Mouse (Mus musculus) kidney, postnatal 36 days (tissue): ENCODE results near the gene Ipo4.

ENCODE experiments used
- DNase-seq, 2 experiments: peaks; one replicate each; pipeline ENCODE4 v3.0.0; 2021 to 2022; ENCODE audit warnings: mixed read lengths in 2 of 2

The Ipo4 gene

DNA sequence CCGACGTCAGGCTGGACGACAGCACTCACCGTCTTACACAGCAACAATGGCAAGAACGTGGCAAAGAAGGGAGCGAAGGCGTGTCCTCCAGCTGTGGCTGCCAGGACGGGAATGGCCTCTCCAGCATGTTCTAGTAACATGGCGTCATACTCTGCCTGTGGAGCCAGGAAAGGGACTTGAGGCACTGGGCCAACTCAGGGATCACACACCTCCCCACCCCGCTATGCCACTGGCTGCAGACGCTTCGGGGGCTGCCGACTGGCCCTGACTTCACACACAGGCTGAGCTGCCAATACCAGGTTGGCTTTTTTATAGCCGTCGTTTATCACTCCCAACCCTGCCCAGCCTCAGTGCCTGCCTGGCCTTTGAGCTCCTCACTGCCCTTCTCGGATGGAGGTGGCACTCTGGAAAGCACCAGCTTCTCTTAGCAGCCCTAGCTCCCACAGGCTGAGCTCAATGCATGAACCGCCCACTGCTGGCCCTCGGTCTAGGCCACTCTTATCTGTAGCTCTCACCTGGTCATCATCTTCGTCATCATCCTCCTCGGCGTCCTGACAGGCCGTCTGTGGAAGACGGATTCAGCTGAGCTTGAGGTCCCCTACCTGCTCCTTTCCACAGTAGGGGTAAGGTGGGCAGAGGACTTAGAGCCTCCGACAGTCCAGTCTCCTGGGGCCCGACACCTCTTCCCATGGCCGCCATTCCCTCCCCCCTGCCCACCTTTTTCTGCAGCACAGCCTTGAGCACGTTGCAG is 7.5 kb downstream of the Ipo4 start:
- no peak for DNase-seq

DNA sequence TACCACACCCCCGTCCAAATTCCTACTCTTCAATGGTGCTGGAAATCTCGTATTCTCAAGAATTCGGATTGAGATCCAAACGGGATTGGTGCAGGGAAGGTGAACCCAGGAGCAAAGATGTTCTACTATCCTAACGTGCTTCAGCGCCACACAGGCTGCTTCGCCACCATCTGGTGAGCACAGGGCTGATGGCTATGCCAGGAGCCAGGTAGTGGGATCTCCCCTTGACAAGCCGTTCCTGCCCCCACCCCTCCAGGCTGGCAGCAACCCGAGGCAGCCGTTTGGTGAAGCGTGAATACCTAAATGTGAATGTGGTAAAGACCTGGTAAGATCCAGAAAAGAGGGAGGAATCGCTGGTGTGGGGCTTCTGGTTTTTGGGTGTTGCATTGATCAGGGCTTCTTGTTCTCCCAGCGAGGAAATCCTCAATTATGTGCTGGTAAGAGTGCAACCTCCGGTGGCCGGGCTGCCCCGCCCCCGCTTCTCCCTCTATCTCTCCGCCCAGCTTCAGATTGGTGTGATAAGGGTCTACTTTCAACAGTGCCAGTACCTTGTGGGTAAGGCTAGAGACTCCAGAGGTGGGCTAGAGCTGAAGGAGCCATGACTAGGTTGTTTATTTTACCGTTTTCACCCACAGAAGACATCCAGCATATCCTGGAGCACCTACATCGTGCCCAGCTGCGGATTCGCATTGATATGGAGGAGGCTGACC is 17.1 kb downstream of the Ipo4 start:
- DNase-seq, result no peak

DNA sequence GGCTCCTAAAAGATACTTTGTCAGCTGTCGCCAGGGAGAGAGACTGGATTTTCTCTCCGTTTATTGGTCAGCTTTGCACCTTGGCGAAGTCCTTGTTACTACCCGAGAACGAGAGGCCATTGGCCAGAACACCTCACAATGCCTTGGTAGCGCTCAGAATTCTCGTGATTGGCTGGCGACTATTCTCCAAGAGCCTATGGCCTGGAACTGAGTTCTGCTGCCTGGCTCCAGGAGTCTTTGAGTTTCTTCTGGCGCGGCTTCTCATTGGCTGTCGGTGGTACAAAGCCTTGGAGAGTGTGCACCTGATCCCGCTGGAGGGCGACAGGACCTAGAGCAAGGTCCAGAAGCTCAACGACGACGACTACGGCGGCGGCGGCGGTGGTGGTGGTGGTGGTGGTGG is 17.9 kb downstream of the Ipo4 start, which contains the start of gene Rec8:
Gene Rec8, plus strand, starts transcription at position 216 of the 400 bp plus-strand sequence.
- peak; percentile 51 to 64 for DNase-seq

DNA sequence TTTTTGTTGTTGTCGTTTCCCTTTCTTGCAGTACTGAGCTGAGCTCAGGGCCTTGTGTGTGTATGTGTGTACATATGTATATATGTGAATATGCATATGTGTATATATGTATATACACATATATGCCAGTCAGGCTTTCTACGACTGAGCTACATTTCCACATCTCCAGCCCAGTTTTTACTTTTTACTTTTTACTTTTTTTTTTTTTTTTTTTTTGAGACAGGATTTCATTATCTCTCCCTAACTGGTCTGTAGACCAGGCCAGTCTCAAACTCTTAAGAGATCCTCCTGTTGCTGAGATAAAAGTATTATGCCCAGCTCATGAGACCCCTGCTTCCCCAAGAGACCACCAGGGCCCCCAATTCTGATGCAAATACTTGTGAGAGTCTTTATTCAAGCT is 18.9 kb downstream of the Ipo4 start:
- DNase-seq, result no peak

DNA sequence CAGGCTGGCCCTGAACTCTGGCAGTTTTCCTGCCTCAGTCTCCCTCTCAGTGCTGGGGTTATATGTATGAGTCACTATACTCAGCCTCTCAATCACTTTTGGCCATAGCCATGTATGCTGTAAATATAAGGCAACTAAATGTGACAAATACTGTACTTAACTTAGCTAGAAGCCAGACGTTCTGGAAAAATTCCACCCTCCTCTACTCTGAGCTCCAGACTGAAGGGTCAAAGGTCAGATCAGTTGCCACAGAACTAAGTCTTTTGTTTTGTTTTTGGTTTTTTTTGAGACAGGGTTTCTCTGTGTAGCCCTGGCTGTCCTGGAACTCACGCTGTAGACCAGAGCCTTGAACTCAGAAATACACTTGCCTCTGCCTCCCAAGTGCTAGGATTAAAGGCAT is 19.9 kb downstream of the Ipo4 start:
- no peak for DNase-seq

DNA sequence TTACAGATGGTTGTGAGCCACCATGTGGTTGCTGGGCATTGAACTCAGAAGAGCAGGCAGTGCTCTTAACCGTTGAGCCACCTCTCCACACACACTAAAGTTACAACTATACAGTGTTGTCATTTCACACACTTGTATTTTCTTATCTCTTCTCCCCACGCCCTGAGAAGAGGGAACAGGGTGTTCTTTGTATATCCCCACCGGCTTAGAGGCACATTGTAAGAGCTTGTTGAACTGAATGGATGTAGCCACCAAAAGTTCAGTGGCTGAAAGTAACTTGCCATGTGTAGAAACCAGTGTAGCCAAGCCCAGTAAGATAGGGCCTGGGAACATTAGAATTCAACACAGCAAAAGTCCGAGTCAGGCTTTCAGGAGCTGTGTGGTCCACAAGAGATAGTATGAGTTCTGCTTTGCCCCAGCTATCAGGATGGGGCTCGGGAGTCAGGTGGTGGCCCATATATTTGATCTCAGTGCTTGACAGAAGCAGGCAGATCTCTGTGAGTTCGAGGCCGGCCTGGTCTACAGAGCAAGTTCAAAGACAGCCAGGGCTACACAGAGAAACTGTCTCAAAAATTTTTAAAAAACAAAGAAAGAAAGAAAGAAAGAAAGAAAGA is 21.1 kb downstream of the Ipo4 start:
- DNase-seq, result no peak

DNA sequence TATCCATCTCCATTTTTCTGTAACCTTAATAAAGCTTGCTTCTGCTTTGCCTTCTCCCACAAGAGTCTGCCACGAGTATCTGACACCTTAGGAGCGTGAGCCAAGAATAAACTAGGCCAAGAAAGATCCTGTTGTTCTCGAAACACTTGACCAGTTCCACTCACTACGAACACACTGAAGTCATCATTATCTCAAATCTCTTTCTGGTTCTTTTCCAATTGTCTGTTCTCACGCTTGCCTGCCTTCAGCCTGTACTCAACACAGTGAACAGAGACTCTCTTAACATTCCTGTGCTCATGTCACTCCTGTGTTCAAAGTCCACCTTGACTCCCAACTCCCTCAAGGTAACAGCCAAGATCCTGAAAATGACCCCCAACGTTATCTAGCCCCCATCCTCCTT is 22.4 kb downstream of the Ipo4 start:
- peak; percentile 19 to 29 for DNase-seq

DNA sequence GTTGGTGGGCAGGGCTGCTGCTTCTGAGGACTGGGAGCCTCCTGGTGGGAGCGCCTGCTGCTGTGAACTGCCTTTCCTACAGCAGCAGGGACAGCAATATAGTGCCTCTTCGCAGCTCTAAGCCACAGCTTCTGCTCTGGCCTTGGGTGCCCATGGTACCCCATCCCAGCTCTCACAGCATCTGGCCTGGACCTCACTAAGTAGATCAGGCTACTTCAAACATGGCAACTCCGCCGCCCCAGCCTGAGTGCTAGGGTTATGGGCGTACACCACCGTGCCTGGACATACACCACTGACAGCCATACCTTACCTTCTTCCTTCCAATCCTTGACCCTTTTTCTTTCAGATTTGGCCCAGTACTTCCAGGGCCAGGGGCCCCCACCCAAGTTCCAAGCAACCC is 27.4 kb downstream of the Ipo4 start:
- DNase-seq, result no peak

DNA sequence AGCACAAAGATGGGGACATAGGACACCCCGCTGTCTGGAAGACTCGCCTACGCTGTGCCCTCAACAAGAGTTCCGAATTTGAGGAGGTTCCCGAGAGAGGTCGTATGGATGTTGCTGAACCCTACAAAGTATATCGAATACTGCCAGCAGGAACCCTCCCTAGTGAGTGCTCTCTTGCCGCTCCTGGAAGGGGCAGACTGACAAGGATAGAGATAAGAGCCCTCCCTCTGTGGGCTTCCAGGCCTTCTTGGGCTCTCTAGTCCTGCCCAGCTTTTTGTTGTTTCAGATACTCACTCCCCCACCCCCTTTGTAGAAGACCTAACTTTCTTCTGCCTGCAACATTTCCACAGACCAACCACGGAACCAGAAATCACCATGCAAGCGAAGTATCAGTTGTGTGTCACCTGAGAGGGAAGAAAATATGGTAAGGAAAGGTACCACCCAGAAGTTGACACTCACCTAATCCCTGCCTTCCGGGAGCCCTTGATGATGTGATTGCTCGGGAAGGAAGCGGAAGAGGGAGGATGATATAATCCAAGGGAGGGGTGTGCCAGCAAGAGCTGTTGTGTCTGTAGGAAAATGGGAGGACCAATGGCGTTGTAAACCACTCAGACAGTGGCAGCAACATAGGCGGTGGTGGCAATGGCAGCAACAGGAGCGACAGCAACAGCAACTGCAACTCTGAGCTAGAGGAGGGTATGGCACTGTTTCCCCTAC is 29.9 kb downstream of the Ipo4 start:
- DNase-seq, result no peak

DNA sequence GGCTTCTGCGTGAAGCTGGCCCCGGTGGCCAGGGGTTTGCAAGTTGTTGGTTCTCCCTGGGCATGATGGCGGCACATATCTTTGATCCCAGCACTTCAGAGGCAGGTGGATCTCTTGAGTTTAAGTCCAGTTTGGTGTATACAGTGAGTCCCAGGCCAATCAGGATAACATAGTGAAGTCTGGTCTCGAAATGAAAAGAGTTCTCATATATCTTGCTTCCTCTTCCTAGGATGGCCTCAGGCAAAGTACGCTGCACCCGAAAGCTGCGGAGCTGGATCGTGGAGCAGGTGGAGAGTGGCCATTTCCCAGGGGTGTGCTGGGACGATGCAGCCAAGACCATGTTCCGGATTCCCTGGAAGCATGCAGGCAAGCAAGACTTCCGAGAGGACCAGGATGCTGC is 30.9 kb downstream of the Ipo4 start:
- DNase-seq, result no peak

DNA sequence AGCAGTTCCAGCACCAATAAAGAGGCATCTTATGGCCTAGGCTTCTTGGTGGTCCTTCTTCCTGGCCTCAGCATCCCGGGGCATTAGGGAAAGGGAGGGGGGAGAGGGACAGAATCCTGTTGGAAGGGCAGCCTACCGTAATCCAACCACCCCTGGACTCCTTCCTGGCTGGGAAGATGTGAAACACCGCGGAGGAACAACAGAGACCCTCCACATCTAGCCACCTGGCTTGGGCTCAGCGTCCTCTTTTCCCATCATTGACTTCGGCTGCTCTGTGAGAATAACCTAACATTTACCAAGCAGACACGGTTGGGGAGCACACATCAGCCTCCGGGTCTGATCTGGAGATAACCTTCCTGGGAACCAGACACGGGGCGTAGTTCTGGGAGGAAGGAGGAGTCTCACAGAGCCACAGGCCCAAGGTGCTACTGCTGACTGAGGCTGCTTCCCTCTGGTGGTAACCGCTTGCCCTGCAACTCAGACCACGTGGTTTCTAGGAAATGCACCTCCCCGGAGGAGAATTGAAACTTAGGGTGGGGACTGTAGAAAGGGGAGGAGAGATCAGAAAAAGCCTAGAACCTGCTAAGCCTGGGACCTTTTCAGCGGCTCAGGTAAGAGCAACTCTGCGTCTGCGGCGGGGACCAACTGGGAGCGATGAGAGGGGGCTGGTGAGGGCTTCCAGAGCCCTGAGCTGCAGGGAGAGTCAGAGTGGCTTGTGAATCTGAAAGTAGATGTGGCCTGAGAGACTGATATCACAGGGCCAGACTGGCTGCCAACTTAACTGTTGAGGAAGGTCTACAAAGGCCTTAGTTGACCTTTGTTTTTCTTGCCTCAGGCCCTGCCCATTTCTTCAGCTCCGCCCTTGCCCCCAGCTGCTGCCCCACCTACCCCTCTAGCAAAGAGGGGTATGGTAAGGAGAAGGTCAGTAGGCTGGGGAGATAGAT is 31.9 kb downstream of the Ipo4 start:
- DNase-seq, result peak; percentile 96 to 97

DNA sequence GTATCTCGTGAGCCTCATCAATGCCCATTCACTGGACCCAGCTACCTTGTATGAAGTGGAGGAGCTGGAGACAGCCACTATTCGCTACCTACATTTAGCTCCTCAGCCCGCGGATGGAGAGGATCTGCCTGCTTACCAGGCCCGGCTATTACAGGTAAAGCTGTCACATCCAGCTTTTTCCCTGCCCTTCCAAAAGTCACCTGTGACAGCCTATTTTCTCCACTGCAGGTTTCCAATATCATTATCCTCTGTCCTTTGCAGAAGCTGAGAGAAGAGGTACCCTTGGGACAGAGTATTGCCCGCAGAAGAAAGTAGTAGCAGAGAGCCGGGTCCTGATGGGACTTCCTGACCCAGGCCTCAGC is 32.5 kb downstream of the Ipo4 start, which contains the start of gene Irf9:
Gene Irf9, plus strand, starts transcription at position 301 of the 362 bp plus-strand sequence.
- DNase-seq, result no peak

DNA sequence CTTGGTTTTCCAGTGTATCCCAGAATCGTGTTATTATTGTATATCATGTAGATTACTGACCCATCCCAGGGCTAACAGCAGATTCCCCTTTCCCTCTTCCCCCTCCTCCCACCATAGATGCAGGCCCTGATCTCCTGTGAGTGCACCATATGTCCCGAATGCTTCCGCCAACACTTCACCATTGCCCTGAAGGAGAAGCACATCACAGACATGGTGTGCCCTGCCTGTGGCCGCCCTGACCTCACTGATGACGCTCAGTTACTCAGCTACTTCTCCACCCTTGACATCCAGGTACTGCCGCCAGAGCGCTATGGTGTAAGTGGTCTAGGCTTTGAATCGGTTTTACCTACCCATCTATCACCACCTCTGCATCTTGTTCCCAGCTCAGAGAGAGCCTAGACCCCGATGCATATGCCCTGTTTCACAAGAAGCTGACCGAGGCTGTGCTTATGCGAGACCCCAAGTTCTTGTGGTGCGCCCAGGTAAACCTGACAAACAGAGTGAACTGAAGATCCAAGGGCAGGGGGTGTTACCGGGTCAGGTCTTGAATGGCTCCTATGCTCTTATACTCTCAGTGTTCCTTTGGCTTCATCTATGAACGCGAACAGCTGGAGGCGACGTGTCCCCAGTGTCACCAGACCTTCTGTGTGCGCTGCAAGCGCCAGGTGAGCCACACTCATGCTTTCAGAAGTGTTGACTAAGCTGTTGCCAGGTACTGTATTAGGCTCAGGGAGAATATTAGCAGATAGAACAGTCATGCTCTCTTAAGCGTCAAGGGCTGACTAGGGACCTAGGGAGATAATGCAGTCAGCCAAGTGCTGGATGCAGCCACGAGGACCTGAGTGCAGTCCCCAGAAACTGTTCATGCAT is 37.0 kb downstream of the Ipo4 start:
- DNase-seq, result no peak

DNA sequence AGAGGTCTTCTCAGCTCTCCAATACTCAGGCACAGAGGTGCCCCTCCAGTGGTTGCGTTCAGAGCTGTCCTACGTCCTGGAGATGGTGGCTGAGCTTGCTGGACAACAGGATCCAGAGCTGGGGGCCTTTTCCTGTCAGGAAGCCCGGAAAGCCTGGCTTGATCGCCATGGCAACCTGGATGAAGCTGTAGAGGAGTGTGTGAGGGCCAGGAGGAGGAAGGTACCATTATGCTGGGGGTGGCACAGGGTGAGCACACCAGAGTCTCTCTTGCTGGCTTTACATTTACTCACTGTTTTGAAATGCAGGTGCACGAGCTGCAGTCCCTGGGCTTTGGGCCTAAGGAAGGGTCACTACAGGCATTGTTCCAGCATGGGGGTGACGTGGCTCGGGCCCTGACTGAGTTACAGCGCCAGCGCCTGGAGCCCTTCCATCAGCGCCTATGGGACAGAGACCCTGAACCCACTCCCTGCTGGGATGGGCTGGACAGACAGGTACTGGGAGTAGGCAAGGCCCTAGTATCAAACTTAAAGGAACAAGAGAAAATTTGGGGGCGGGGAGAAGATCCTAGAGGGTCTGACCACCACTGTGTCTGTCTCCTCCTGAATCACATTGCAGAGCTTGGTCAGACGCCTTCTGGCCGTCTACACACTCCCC is 39.6 kb downstream of the Ipo4 start:
- peak in 1 of 2 experiments; percentile 36 for DNase-seq

DNA sequence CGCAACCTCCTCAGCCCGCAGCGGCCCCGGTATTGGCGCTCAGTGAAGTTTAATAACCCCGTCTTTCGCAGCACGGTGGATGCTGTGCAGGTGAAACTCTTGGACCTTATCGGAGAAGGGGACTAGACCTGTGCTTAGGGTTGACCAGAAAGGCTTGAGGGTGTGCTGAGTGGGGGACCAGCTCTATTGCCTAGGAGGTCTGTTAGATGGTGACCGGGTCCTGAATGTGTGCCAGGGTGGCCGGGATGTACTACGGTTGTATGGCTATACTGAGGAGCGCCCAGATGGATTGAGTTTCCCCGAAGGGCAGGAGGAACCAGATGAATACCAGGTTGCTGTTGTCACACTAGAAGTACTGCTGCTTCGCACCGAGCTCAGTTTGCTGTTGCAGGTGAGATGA is 43.5 kb downstream of the Ipo4 start:
- peak in 1 of 2 experiments; percentile 38 for DNase-seq

DNA sequence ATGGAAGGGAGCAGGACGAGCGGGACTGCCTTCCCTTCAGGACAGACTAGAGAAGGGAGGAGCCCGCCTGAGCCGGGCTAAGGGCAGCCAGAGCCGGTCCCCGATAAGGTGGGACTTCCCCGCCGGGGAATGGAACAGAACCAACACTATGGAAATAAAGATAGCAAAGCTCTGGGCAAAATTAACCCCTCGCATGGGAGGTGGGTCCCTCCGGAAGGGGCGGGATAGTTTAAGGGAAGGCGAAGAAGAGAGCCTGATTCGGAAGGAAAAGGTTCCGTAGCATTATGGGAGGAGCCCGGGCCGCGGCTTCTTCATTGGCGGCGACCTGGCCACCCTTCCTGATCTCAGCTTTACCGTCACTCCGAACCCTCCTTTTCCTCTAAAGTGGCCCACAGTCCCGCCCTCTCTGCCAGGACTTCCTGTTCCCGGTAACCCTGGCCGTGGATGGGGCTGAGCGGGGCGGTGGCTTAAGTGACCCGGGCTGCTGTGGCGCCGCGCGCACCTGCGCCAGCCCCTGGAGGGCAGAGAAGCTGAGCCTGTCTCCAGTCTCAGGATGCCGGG is 44.3 kb downstream of the Ipo4 start, which contains the start of gene Rnf31:
Gene Rnf31, plus strand, starts transcription at position 378 of the 561 bp plus-strand sequence.
- DNase-seq, result peak; percentile 96 to 99

DNA sequence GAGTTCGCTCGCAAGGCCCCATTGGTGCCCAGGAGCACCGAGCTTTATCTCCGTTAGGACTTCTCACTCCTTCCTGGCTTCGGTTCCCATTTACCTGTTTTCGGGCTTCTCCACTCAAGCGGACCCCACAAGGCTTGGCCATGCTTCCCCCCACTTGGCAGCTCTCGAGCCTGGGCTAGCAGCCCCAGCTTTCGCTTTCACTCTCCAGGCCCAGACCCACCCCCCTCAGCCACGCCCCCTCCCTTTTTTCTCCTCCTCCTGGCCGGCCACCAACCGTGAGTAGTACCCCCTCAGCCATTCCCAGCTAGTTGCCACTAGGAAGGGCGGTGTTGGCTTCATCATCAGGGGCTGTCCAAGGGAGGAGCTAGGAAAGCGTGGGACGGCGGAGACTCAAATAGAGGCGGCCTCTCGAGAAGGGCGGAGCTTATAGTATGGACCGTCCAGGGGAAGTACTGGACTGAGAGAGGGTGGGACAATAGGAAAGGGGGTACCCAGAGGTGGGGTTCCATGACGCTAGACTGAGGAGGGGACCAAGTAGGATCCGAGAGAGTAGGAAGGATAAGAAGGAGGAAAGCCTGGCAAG is 44.9 kb downstream of the Ipo4 start, which contains the start of gene Psme2:
Gene Psme2, minus strand, starts transcription at position 366 of the 583 bp plus-strand sequence.
- peak; percentile 93 to 99 for DNase-seq

DNA sequence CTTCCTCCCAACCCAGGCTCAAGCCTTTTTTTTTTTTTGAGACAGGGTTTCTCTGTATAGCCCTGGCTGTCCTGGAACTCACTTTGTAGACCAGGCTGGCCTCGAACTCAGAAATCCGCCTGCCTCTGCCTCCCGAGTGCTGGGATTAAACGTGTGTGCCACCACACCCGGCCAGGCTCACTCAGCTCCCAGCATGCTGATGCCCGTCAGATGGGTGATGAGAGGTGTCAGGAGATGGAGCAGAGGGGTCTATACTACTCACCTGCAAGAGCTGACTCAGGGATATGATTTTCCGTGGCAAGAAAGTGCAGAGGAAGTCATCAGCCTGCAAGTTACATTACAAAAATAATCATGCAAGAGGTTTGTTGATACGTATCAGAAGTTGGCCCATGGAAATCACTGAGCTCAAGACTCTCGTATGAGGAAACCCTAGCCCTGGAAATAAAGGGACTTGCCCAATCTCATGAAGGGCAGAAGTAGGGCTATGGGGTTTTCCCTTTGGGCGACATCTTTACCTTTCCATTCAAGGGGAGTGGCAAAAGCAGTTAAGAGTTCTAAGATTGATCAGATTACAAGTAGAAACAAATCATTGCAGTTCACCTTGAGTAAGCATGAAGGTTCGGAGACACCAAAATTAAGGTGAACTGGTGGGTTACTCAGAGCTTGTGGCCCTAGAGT is 45.8 kb downstream of the Ipo4 start:
- no peak for DNase-seq

DNA sequence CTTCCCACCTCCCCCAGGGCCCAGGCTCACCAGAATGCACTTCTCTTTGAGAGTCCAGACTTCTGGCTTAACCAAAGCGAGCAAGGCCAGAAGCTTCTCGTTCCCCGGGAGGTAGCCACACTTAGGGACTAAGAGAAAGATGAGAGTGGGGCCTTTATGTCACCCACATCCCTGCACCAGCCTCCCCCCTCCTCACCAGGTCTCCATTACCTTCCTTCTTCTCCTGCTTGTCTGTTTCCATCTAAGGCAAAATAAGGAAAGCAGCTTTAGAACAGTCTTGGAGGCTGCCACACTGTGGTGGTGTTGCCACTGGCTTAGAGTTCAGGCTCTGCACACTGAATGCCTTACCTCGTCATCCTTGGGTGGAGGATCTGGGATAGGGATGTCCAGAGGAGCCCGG is 46.5 kb downstream of the Ipo4 start:
- DNase-seq, result no peak
